Mouse (Mus musculus) left cerebral cortex, postnatal 14 days (tissue): ENCODE measurements around the gene Tmem181a. TPM values are rescaled to one million over a fixed set of nuclear protein-coding genes. Genes with fewer than 3 reads are reported as not detected.
"Not testable (repeated sequence)": the region's sequence is repeated elsewhere in the genome, so short reads cannot be mapped to it uniquely, and the experiment has no call there.

Experiments
- DNase-seq, 2 experiments: peaks; one replicate each; pipeline ENCODE4 v3.0.0; 2021 to 2022; ENCODE audit warnings: low spot score in 2 of 2, mixed read lengths in 1 of 2
- intact Hi-C: fragments of 180-260 bp; cut with DNase I; formaldehyde crosslinking; loops from one replicate; pipeline ENCODE4 v1.15.1; 2025
- long read RNA-seq, 2 experiments: library from polyadenylated mRNA; stranded (forward); transcript quantifications; one replicate each; pipeline ENCODE4 v2.0.0; 2021
- total RNA-seq, 2 experiments: library from RNA; stranded (reverse); gene quantifications; 2 replicates each; pipeline ENCODE4 v1.2.3; 2021

The Tmem181a gene
- 10 to 100 TPM; 93.1 to 93.7 TPM for total RNA-seq
- long read RNA-seq, experiment 1, full-length matches to known transcripts = 37 of 72 reads
- long read RNA-seq, experiment 1, partial matches to known transcripts = 31 of 72 reads
- long read RNA-seq, experiment 1, other reads (novel, unspliced or antisense) = 4 of 72 reads
- long read RNA-seq, experiment 2, full-length matches to known transcripts = 35 of 59 reads
- long read RNA-seq, experiment 2, partial matches to known transcripts = 22 of 59 reads
- long read RNA-seq, experiment 2, other reads (novel, unspliced or antisense) = 2 of 59 reads

DNA sequence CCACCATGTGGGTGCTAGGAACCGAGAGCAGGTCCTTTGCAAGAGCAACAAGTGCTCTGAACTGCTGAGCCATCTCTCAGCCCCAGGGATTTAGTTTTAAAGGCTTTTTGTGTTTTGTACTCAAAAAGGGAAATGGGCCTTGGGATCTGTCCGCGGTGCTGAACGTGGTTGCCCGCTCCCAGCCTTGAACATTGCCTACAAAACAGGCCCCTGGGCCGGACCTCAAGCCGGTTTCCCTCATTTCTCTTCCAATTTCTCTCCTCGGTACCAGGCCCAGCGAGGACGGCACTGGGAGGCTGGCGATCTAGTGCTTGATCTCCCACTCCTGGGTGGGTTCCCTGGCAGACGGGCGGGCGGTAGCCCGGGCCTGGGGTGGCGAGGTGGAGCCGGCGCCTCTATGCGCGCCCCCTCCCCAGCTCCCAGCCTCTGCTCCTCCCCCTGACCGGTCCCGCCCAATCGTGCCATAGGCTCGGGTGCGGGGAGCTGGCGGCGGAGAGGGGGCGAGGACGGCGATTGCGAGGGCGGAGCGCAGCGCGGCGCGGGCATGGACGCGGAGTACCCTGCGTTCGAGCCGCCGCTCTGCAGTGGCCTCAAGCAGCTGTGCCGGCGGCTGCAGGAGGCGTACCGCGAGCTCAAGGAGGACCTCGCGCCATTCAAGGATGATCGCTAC lies at the start of gene Tmem181a:
Gene Tmem181a, plus strand, starts transcription at position 461 of the 670 bp plus-strand sequence.
- intact Hi-C loops, DNase-seq: not testable (repeated sequence)

DNA sequence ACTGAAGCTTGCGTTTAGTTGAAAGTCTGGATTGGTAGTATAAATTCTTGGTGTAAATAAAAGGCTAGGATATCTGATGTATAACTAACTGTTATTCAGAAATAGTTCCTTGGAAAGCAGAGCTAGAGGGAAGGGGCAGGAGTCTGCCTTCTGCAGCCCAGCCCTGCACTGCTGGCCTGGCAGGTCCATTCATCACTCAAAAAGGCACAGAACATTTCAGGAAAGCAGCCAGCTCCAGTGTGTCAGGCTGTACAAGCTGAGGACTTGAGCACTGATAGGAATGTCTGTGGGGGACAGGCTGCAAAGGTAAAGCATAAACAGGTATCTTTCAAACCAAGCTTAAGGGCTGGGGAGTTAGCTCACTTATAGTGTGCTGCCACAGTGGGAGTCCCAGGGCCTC lies 44.9 kb upstream of the Tmem181a start:
- no peak for DNase-seq
- intact Hi-C loops = no loop called here

GRCm38 (mm10) chr17:6215640-6216039 lies 41.0 kb upstream of the Tmem181a start:
- DNase-seq = peak in 1 of 2 experiments; percentile 57
- intact Hi-C loops = no loop called here

DNA sequence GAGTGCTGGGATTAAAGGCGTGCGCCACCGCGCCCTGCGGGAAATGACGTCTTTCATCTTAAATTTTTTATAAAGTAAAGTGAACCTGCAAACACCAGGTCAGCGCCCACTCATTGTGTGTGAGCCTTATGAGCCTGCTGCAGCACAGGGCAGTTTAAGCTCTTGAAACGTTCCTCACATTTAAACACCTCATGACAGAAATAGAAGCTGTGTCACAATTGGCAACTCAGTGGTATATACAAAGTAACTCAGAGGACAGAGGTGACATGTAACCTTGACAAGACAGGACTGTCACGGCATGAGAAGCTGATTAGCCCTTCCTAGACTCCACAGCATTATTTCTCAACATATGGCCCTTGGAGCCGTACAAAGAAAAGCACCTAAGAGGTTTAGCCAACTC lies 40.1 kb upstream of the Tmem181a start:
- intact Hi-C loops = no loop called here
- no peak for DNase-seq

GRCm38 (mm10) chr17:6232633-6233032 lies 24.0 kb upstream of the Tmem181a start:
- DNase-seq, intact Hi-C loops: not testable (repeated sequence)

DNA sequence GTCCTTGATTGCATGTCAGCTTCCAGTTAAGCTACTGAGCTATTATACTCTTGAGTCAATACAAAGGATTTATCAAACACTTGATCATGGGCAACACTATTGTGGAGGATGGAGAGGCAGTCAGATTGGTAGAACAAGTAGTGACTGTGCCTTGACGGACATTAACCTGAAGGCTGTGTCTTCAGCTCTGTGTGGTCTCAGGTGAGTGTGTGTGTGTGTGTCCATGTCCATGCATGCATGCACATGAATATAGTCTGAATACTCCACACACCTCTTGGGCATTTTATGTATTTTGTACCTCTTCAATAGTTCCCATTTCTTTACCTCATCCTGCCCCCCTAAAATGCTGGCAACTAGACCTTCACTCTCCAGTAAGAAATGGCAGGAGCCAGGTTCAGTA lies 5.4 kb upstream of the Tmem181a start:
- DNase-seq, intact Hi-C loops: not testable (repeated sequence)

- intact Hi-C loops = not testable (repeated sequence)
- DNase-seq = peak; percentile 71 to 90
Measured at GRCm38 (mm10) chr17:6257070-6257456, 403 bp downstream of the Tmem181a start.

DNA sequence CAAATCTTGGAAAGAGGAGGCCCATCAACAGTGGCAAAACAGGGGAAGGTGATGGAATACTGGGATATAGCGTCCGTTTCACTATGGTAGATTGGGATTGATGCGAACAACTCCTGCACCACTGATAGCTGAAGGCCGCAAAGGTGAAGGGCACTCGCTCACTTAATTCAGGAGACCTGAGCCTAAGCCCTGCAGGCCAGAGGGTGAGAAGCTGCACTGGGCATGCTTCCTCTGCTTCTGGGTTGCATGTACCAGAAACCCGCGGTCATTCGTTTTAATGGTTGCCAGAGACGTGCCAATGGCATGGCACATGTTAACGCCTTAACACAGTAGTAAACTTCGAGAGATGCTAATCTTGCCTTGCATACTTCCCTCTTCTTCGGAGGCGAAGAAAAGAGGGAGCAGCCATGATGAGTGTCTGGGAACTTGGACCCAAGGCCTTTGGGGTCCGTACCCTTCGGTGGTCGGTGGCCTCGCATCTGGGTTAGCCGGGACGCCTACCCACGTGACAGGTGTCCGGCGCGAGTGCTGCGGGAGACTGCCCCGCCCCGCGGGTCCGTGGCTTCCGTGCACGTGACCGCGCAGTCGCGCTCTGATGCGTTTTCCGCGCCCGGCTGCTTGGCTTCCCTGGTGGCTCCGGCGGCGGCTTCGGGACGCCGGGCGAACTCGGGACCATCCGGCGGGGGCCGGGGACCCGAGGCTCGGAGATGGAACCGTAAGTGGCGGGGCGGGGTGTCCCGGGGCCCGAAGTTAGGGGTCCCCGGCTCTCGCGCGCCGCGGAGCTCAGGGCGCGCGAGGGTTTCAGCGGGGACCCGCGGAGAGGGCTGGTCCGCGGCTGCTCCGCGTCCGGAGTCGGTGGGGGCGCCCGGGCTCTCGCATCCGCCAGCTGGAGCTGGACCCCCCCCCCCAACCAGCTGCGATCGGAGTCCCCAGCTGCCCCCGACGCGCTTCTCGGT lies 13.5 kb downstream of the Tmem181a start:
- DNase-seq, intact Hi-C loops: not testable (repeated sequence)

DNA sequence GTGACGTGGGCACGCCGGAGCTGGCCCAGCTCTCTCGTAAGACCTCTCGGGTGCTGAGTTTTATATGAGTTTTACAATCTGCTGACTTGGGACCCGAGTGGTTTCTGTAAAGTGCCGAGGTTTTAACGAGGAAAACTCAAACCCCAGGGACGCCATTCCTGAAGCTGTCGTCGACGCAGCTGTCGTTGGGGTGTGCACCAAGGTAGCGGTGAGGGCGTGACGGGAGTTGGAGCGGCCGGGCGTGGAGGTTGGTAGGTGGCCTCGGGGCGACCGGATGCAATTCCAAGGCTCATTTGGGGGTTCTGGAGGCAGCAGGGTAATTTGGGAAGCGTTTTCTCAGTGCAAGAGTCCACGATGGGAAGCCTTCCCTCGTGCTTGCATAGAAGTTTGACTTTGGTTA lies 14.2 kb downstream of the Tmem181a start:
- intact Hi-C loops, DNase-seq: not testable (repeated sequence)

DNA sequence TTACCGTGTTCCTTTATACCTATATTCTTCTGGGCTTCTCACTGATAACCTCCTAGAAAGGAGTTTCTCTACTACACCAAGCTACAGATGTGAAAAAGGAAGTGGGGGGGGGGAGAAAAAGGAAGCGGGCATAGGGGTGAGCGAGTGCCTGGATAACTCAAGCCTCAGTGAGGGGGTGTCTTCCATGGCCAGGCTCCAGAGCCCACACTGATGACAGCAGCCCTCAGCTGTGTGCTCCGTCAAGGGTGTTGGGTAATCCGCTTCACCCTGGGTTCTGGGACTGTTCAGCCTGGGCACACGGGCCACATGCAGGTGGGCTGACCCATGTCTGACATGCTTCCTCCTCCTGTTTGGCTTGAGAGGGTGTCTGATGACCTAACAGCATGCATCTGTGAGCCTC lies 15.3 kb downstream of the Tmem181a start:
- DNase-seq, intact Hi-C loops: not testable (repeated sequence)

- intact Hi-C loops = not testable (repeated sequence)
Measured at GRCm38 (mm10) chr17:6274693-6275092, 18.0 kb downstream of the Tmem181a start.

GRCm38 (mm10) chr17:6279205-6279604 lies 22.5 kb downstream of the Tmem181a start:
- DNase-seq, intact Hi-C loops: not testable (repeated sequence)

More at GRCm38 (mm10) chr17:6274693-6275092, 18.0 kb downstream of the Tmem181a start:
- DNase-seq = not testable (repeated sequence)

- DNase-seq, intact Hi-C loops: not testable (repeated sequence)
Measured at GRCm38 (mm10) chr17:6279772-6280171, 23.1 kb downstream of the Tmem181a start.

- DNase-seq, intact Hi-C loops: not testable (repeated sequence)
Measured at GRCm38 (mm10) chr17:6280513-6280912, 23.9 kb downstream of the Tmem181a start.

DNA sequence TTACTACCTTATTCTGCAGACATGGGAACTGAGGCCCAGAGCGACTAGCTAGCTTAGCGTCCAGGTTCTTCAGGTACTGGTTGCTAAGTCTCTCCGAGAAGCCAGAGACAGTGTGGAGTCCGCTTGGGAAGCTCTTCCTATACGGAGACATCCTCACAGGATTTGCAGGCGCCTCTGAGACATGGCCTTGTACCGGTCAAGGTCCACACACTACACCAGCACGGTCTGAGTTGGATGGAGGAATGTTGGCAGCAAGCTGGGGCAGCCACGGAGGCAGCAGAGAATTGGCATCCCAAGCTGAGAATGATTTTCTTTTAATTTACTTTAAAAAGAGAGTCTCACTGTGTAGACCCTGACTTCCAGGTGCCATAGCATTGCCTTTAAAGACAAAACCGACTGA lies 26.5 kb downstream of the Tmem181a start:
- DNase-seq, intact Hi-C loops: not testable (repeated sequence)

DNA sequence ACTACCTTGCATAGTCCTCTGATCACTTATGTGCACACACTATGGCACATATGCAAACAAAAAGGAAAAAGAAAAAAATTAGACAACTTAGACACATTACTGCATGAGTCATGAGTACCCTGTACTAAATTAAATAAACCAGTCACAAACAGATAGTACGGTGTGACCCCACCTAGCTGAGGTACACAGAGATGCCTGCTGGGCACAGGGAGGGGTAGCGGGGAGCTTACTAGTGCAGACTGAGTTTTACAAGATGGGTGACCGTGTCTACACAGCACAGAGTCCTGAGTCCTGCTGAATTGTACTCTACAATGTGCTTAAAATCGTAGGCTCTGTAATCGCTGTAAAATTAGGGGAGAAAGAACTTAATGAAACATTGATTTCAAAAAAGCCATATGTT lies 29.5 kb downstream of the Tmem181a start:
- intact Hi-C loops = not testable (repeated sequence)

DNA sequence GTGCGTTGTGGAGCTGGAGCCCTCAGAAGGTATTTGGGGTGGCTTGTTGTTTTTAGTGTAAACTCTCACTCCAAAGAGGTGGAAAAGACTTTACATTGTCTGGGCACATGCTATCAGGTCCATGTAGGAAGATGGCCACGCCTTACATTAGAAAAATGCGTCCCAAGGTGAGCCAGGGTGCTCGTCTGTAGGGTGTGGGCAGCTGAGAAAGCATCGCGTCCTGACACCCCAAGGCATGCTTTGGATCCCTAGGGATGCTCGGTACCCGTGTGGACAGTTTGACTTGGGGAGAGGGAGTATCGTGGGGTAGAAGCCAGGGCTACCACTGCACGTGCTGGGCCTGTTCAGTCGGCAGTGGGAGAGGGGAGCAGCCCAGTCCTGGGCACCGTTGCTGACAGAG lies 32.4 kb downstream of the Tmem181a start:
- DNase-seq, intact Hi-C loops: not testable (repeated sequence)

More for the DNA sequence above, 29.5 kb downstream of the Tmem181a start:
- not testable (repeated sequence) for DNase-seq

DNA sequence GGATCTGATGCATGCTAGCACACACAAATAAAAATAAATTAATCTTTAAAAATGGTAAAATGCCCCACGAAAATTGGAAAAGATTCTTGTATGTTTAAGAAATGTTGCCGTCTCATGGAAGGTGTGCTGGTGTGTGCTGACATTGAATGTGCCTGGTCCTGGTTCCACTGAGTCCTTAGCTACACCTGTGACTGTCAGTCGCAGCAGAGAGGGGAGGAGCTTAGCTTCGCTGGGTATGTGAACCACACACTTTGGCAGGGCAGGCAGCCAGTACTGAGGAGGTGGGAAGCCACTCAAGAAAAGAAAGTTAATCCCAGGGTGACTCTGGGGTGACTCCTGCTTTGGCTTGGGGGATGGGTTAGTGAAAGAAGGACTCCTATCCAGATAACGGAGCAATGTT lies 37.2 kb downstream of the Tmem181a start:
- intact Hi-C loops, DNase-seq: not testable (repeated sequence)

GRCm38 (mm10) chr17:6297060-6297795 lies 40.6 kb downstream of the Tmem181a start:
- DNase-seq, intact Hi-C loops: not testable (repeated sequence)
